Mouse (Mus musculus) kidney, postnatal 0 days (tissue): ENCODE measurements around the gene Map2k6. TPM values are rescaled to one million over a fixed set of nuclear protein-coding genes. Genes with fewer than 3 reads are reported as not detected.

Experiments
- ATAC-seq: fragments of 200-750 bp; cut with Nextera tagmentation; replicated peaks from 2 replicates; pipeline ENCODE4 v1.8.0; 2017; ENCODE audit warnings: low read depth, moderate number of reproducible peaks, moderate TSS enrichment, moderate library complexity; ENCODE audit not compliant: low FRiP score
- DNase-seq: peaks from one replicate; pipeline ENCODE4 v3.0.0-alpha.2; 2016; ENCODE audit warnings: low spot score
- H3K27ac ChIP-seq: fragments of 300-500 bp; sonication (generic); 2 replicates; pipeline ENCODE4 v1.5.1; 2014; ENCODE audit warnings: mild to moderate bottlenecking
- H3K27me3 ChIP-seq: fragments of 300-500 bp; sonication (generic); 2 replicates; pipeline ENCODE4 v1.6.1; 2014; ENCODE audit warnings: low read length, mixed read lengths; ENCODE audit not compliant: insufficient read depth
- H3K36me3 ChIP-seq: fragments of 300-500 bp; sonication (generic); 2 replicates; pipeline ENCODE4 v1.6.1; 2014; ENCODE audit warnings: low read length, mixed read lengths; ENCODE audit not compliant: insufficient read depth
- H3K4me1 ChIP-seq: fragments of 300-500 bp; sonication (generic); replicated peaks from 2 replicates; pipeline ENCODE4 v1.6.1; 2014; ENCODE audit warnings: antibody characterized with exemption, low read length, mixed read lengths; ENCODE audit not compliant: insufficient read depth
- H3K4me2 ChIP-seq: fragments of 300-500 bp; sonication (generic); 2 replicates; pipeline ENCODE4 v1.6.1; 2014; ENCODE audit warnings: mild to moderate bottlenecking, low read length, moderate library complexity, mixed read lengths
- H3K4me3 ChIP-seq: fragments of 300-500 bp; sonication (generic); replicated peaks from 2 replicates; pipeline ENCODE4 v1.5.1; 2014; ENCODE audit warnings: low read depth, low read length
- H3K9ac ChIP-seq: fragments of 300-500 bp; sonication (generic); 2 replicates; pipeline ENCODE4 v1.6.1; 2014; ENCODE audit warnings: low read depth, low read length
- H3K9me3 ChIP-seq: fragments of 300-500 bp; sonication (generic); replicated peaks from 2 replicates; pipeline ENCODE4 v1.6.1; 2016; ENCODE audit warnings: low read length, inconsistent platforms, mixed read lengths
- CTCF ChIP-seq: IDR thresholded peaks from 2 replicates; pipeline ENCODE4 v1.5.1; 2016; ENCODE audit warnings: antibody characterized with exemption, low read depth, mild to moderate bottlenecking, moderate library complexity
- WGBS: fragments of 180-500 bp; shearing (Covaris S2); extraction: QIAGEN DNeasy Blood & Tissue Kit; methylation state at CpG from one replicate; pipeline ENCODE4 v1.1.7; 2014; 5-methylcytosine and 5-hydroxymethylcytosine counted together
- polyA plus RNA-seq: library from polyadenylated mRNA; unstranded; fragments of >200 nt; fragmentation: Nextera tagmentation; extraction: Ambion mirVana; gene quantifications from 2 replicates; pipeline ENCODE4 v1.2.1, GENCODE M21; 2015

Map2k6 gene
- polyA plus RNA-seq, 1 experiment from 2014 or later: 12.7 TPM

GRCm38 (mm10) chr11:110526156-110526555, 127.2 kb downstream of the Map2k6 start:
- Histone ChIP-seq H3K4me3 (no peak overlapping the region), H3K9me3 (no peaks in the 10 kb centered on the region), H3K36me3 (no peaks in the 10 kb centered on the region), H3K4me1 (no peaks in the 10 kb centered on the region), H3K4me2 (no peak overlapping the region), H3K27ac (no peak overlapping the region), H3K9ac (no peak overlapping the region), H3K27me3 (no peaks in the 10 kb centered on the region)
- DNase-seq: no peak
- no peak for TF ChIP-seq CTCF
- no peak for ATAC-seq
- 94% methylated on average over 4 of the region's 4 CpGs for WGBS

- H3K36me3 ChIP-seq: no peaks in the 10 kb centered on the region
- H3K9ac ChIP-seq: no peak overlapping the region
- no peaks in the 10 kb centered on the region for H3K27me3 ChIP-seq
- no peak overlapping the region for H3K4me3 ChIP-seq
- no peaks in the 10 kb centered on the region for H3K4me1 ChIP-seq
- no peak overlapping the region for H3K4me2 ChIP-seq
- no peak for TF ChIP-seq CTCF
- WGBS: 76% methylated on average over 7 of the region's 7 CpGs
- no peak overlapping the region for H3K27ac ChIP-seq
- no peaks in the 10 kb centered on the region for H3K9me3 ChIP-seq
- ATAC-seq (no peak), DNase-seq (no peak)
These were observed 132.2 kb downstream of the Map2k6 start for GRCm38 (mm10) chr11:110531087-110531486.

GRCm38 (mm10) chr11:110534856-110535255, 135.9 kb downstream of the Map2k6 start:
- Histone ChIP-seq H3K27ac (no peak overlapping the region), H3K9ac (no peak overlapping the region), H3K4me2 (no peak overlapping the region), H3K9me3 (no peaks in the 10 kb centered on the region), H3K36me3 (no peaks in the 10 kb centered on the region), H3K4me3 (no peak overlapping the region), H3K27me3 (no peaks in the 10 kb centered on the region), H3K4me1 (no peaks in the 10 kb centered on the region)
- ATAC-seq (no peak), DNase-seq (no peak)
- 78% methylated on average over 4 of the region's 4 CpGs for WGBS
- TF ChIP-seq CTCF: no peak

- H3K4me2 ChIP-seq: no peak overlapping the region
- no peak overlapping the region for H3K9ac ChIP-seq
- H3K9me3 ChIP-seq: no peaks in the 10 kb centered on the region
- H3K27ac ChIP-seq: no peak overlapping the region
- peak; percentile 38; the same call in 1 of the 2 replicates for TF ChIP-seq CTCF
- 96% methylated on average over 2 of the region's 2 CpGs for WGBS
- no peaks in the 10 kb centered on the region for H3K27me3 ChIP-seq
- no peak overlapping the region for H3K4me3 ChIP-seq
- DNase-seq (no peak), ATAC-seq (no peak)
- no peaks in the 10 kb centered on the region for H3K36me3 ChIP-seq
- no peaks in the 10 kb centered on the region for H3K4me1 ChIP-seq
These were observed 137.6 kb downstream of the Map2k6 start for GRCm38 (mm10) chr11:110536533-110536932.

- no peaks in the 10 kb centered on the region for H3K36me3 ChIP-seq
- H3K4me1 ChIP-seq: no peaks in the 10 kb centered on the region
- TF ChIP-seq CTCF: peak; percentile 92
- no peak overlapping the region for H3K9ac ChIP-seq
- no peak overlapping the region for H3K27ac ChIP-seq
- no peaks in the 10 kb centered on the region for H3K27me3 ChIP-seq
- DNase-seq (peak; percentile 88), ATAC-seq (no peak)
- peak overlapping the region; percentile 46 for H3K4me2 ChIP-seq
- H3K4me3 ChIP-seq: no peak overlapping the region
- 12% methylated on average over 15 of the region's 15 CpGs for WGBS
- H3K9me3 ChIP-seq: no peaks in the 10 kb centered on the region
These were observed 138.7 kb downstream of the Map2k6 start for GRCm38 (mm10) chr11:110537602-110538001.

- no peak for TF ChIP-seq CTCF
- Histone ChIP-seq H3K9ac (no peak overlapping the region), H3K4me2 (no peak overlapping the region), H3K27ac (no peak overlapping the region), H3K4me3 (no peak overlapping the region), H3K27me3 (no peaks in the 10 kb centered on the region), H3K9me3 (no peaks in the 10 kb centered on the region), H3K4me1 (no peaks in the 10 kb centered on the region), H3K36me3 (no peaks in the 10 kb centered on the region)
- no peak for DNase-seq
- 46% methylated on average over 10 of the region's 10 CpGs for WGBS
- ATAC-seq: no peak
These were observed 139.3 kb downstream of the Map2k6 start for GRCm38 (mm10) chr11:110538206-110538605.

- Histone ChIP-seq H3K4me3 (no peak overlapping the region), H3K27me3 (no peaks in the 10 kb centered on the region), H3K4me1 (no peaks in the 10 kb centered on the region), H3K9ac (no peak overlapping the region), H3K36me3 (no peaks in the 10 kb centered on the region), H3K9me3 (no peaks in the 10 kb centered on the region), H3K27ac (no peak overlapping the region), H3K4me2 (no peak overlapping the region)
- TF ChIP-seq CTCF: no peak
- ATAC-seq (no peak), DNase-seq (no peak)
- 66% methylated on average over 4 of the region's 4 CpGs for WGBS
These were observed 143.0 kb downstream of the Map2k6 start for GRCm38 (mm10) chr11:110541933-110542332.
